Mouse (Mus musculus) kidney, adult 11 months (tissue): ENCODE measurements around the gene Rab37.

Experiments
- DNase-seq: peaks from one replicate; pipeline ENCODE4 v3.0.0; 2022

The Rab37 gene

DNA sequence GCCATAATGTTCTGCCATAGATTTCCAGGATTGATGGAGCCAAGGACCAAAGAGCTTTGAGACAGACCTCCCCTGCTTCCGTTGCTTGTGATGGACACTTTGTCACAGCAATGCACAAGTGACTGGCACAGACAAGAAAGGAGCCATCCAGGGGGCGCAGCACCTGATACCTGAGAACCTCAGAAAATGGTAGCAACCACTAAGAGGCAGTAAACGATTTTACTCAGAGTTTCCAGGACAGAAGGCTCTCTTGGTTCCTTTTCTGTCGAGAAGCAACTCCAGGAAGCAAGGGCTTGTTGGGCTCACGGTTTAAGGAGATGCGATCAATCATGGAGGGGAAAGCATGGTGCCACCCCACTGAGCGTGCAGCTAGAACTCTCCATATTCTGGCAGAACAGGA is 5.0 kb upstream of the Rab37 start:
- no peak for DNase-seq

DNA sequence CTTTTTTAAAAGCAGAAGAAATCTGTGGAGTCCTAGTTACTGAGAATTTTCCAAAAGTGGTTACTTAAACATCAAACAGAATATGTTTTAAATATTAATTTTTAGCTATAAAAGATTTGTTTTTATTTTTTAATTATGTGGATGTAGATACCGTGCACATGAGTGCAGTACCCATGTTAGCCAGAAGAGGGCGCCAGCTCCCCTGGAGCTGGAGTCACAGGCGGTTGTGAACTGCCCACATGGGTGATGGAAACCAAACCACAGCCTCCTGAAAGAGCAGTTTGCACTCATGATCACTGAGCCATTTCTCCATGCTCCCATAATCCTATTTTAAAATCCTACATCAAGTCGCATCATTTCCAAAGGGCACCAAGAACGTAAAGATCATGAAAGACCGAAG is 1.4 kb upstream of the Rab37 start:
- no peak for DNase-seq

GRCm38 (mm10) chr11:115092140-115092539 is 909 bp downstream of the Rab37 start:
- no peak for DNase-seq

- no peak for DNase-seq
Measured at GRCm38 (mm10) chr11:115098203-115098932, 7.1 kb downstream of the Rab37 start.

DNA sequence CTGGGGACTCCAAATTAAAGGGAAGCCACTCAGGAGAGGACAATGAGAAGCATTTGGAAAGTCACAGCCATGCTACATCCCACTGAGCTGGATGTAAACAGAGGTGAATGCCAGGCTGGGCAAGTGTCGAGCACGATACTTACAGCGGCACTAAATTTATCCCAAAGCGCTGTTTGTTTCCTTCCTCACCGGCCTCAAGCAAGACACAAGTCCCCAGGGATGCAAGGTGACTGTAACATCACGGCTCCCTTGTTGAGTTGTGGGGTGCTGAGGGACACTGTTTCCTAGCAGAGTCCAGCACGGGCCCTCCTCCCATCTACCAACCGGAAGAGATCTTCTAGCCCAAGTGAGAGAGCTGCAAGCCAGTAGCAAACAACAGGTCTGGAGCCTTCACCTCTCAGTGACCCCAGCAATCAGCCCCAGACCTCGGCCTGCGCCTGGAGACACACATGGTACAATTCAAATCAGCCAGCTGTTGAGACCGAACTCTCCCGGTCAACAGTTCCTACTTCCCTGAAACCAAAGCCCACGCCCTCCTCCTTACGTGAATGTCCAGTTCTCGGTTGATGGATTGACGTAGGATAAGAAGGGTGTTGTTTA is 8.1 kb downstream of the Rab37 start:
- no peak for DNase-seq

- DNase-seq, result no peak
Measured at GRCm38 (mm10) chr11:115100032-115100621, 8.9 kb downstream of the Rab37 start.

- no peak for DNase-seq
Measured at GRCm38 (mm10) chr11:115100741-115101140, 9.5 kb downstream of the Rab37 start.

GRCm38 (mm10) chr11:115101615-115102051 is 10.4 kb downstream of the Rab37 start:
- no peak for DNase-seq

GRCm38 (mm10) chr11:115102116-115102515 is 10.9 kb downstream of the Rab37 start:
- no peak for DNase-seq

GRCm38 (mm10) chr11:115103470-115104413 is 12.5 kb downstream of the Rab37 start:
- DNase-seq, result no peak

DNA sequence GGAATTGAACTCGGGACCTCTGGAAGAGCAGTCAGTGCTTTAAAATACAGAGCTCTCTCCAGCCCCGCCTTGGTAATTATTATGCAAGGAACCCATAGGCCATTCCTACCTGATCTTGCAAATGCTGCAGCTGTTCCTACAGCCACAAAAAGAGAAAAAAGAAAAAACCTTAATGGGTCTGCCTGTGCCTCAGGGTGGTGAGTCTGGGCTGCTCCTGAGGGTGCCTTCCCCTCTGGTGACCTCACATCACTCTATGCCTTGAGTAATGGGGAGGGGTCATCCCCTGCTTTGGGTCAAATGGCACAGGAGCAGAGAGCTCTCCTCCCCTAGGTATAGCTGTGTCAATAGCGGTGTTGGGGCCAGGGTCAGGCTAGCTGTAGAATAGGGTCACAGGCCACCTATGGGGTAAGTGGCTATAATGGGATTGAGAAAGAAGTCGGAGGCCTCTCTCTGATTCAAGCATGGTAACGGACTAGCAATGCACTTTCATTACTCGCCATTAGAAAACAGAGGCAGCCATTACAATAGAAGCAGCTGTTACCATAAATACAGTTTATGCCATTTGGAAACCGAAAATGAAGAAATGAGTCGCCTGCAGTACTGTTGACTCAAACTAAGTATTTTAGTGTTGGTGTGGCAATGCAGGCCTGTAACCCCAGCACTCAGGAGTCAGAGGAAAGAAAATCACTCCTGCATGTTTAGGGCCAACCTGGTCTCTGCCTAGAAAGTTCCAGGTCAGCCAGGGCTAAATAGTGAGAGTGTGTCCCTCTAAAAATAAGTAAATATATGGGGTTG is 13.7 kb downstream of the Rab37 start:
- no peak for DNase-seq

- DNase-seq, result no peak
Measured at GRCm38 (mm10) chr11:115106638-115107037, 15.4 kb downstream of the Rab37 start.

GRCm38 (mm10) chr11:115107403-115107916 is 16.2 kb downstream of the Rab37 start:
- no peak for DNase-seq

GRCm38 (mm10) chr11:115108176-115108575 is 16.9 kb downstream of the Rab37 start:
- no peak for DNase-seq

DNA sequence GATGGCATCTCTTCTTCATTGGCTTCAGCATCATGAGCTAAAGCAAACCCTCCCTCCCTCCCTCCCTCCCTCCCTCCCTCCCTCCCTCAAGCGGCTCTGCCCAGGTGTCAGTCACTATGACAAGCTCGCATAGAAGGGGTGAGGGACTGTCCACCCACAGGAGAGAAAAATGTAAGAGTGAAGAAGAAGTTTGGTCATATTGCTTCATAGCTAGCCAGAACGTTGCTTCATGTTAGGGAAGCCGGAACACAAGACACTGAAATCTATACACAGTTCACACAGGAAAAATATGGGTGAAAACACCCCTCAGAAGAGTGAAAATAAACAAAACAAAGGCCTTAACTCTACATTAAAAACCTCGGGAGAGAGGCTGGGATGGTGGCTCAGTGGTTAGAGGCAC is 19.0 kb downstream of the Rab37 start:
- DNase-seq, result no peak

GRCm38 (mm10) chr11:115112196-115112595 is 21.0 kb downstream of the Rab37 start:
- DNase-seq, result no peak

GRCm38 (mm10) chr11:115119409-115119808 is 28.2 kb downstream of the Rab37 start:
- DNase-seq, result no peak

- DNase-seq, result no peak
Measured at GRCm38 (mm10) chr11:115128483-115128882, 37.3 kb downstream of the Rab37 start.

GRCm38 (mm10) chr11:115129508-115130126 is 38.4 kb downstream of the Rab37 start:
- DNase-seq, result no peak

DNA sequence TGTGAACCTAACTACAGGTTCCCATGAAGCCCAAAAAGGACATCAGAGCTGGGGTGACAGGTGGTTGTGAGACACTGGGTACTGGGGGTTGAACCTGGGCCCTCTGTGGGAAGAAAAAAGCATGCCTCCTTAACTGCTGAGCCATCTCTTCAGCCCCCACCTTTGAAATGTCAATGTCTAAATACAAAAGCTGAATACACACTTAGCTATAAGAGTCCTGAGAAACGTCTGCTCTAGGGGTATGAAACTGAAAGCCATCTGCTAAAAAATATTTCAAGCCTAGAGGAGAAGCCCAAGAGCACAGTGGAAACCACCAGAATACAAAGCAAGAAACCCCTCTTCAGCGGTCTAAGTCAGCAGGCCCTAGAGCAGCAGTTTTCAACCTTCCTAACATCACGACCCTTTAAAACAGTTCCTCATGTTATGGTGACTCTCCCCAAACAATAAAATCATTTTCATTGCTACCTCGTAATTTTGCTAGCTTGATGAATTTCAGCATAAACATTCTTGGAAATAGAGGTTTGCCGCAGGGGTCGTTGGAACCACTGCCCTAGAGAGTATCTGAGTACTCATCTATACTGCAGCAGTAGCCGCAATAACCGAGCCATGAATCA is 40.6 kb downstream of the Rab37 start:
- no peak for DNase-seq

DNA sequence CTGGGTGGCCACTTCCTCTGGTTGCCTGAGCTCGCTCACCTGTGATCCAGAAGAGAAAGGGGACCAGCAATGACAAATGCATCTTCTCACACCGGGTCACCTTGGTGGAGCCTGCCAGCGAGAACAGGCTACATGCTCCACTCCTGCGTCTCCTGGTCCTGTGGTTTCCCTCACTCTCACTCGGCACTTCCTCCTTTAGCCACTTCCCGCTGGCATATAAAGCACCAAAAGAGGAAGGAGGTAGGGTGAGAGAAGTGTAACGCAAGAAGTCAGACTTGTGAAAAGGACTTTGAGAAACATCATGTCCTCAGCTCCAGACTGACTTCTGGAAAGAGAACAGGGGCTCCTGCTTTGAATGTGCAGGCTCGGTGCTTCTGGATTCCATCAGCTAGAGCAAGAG is 42.6 kb downstream of the Rab37 start, which contains the start of gene Cd300lf:
Gene Cd300lf, minus strand, starts transcription at position 193 of the 400 bp plus-strand sequence.
- DNase-seq, result no peak
